Mouse (Mus musculus): Measurements from ENCODE around the gene Tmem259.

- TF ChIP-seq CTCF (IDR thresholded peaks at IDR 0.05; ENCODE audit: low read depth) (no peak), EP300 (IDR thresholded peaks at IDR 0.05; ENCODE audit: low read depth) (no peak)
Measured at GRCm38 (mm10) chr10:79974087-79974486, 10.0 kb downstream of the Tmem259 start.
